Mouse (Mus musculus) midbrain, embryonic 14.5 days (tissue): ENCODE data around the gene Ttc21b. TPM values are rescaled to one million over a fixed set of nuclear protein-coding genes. Genes with fewer than 3 reads are reported as not detected.
A peak's percentile ranks its signal among the peaks of the same experiment; 100 is the strongest.

ENCODE experiments used
- ATAC-seq: fragments of 200-750 bp; cut with Nextera tagmentation; 2 replicates; pipeline ENCODE4 v1.8.0; 2017; ENCODE audit warnings: moderate number of reproducible peaks, moderate library complexity; ENCODE audit not compliant: low FRiP score, low TSS enrichment
- DNase-seq: peaks from one replicate; pipeline ENCODE4 v3.0.0-alpha.2; 2015
- H3K27ac ChIP-seq: fragments of 300-500 bp; sonication (generic); replicated peaks from 2 replicates; pipeline ENCODE4 v1.5.1; 2014; ENCODE audit warnings: mild to moderate bottlenecking, low read depth, low read length, moderate library complexity
- H3K27me3 ChIP-seq: fragments of 300-500 bp; sonication (generic); 2 replicates; pipeline ENCODE4 v1.6.1; 2014; ENCODE audit warnings: low read length, control low read depth, mixed read lengths; ENCODE audit not compliant: control insufficient read depth, insufficient read depth
- H3K36me3 ChIP-seq: fragments of 300-500 bp; sonication (generic); 2 replicates; pipeline ENCODE4 v1.6.1; 2014; ENCODE audit warnings: low read length, control low read depth; ENCODE audit not compliant: control insufficient read depth, insufficient read depth
- H3K4me1 ChIP-seq: fragments of 300-500 bp; sonication (generic); 2 replicates; pipeline ENCODE4 v1.6.1; 2014; ENCODE audit warnings: mild to moderate bottlenecking, antibody characterized with exemption, low read length, control low read depth; ENCODE audit not compliant: control insufficient read depth, insufficient read depth
- H3K4me2 ChIP-seq: fragments of 300-500 bp; sonication (generic); 2 replicates; pipeline ENCODE4 v1.6.1; 2014; ENCODE audit warnings: mild to moderate bottlenecking, low read length, moderate library complexity
- H3K4me3 ChIP-seq: fragments of 300-500 bp; sonication (generic); replicated peaks from 2 replicates; pipeline ENCODE4 v1.5.1; 2014; ENCODE audit warnings: low read depth, low read length
- H3K9ac ChIP-seq: fragments of 300-500 bp; sonication (generic); replicated peaks from 2 replicates; pipeline ENCODE4 v1.6.1; 2014; ENCODE audit warnings: mild to moderate bottlenecking, low read length, moderate library complexity
- H3K9me3 ChIP-seq: fragments of 300-500 bp; sonication (generic); 2 replicates; pipeline ENCODE4 v1.6.1; 2016; ENCODE audit warnings: low read length, control low read depth, mixed read lengths; ENCODE audit not compliant: control insufficient read depth
- WGBS: fragments of 180-500 bp; shearing (Covaris S2); extraction: QIAGEN DNeasy Blood & Tissue Kit; methylation state at CpG from one replicate; pipeline ENCODE4 v1.1.7; 2014; 5-methylcytosine and 5-hydroxymethylcytosine counted together
- polyA plus RNA-seq: library from polyadenylated mRNA; unstranded; fragments of >200 nt; fragmentation: Nextera tagmentation; extraction: Ambion mirVana; gene quantifications from 2 replicates; pipeline ENCODE4 v1.2.1, GENCODE M21; 2014

Gene Ttc21b
- 11.0 and 15.5 TPM in 2 replicates for polyA plus RNA-seq

DNA sequence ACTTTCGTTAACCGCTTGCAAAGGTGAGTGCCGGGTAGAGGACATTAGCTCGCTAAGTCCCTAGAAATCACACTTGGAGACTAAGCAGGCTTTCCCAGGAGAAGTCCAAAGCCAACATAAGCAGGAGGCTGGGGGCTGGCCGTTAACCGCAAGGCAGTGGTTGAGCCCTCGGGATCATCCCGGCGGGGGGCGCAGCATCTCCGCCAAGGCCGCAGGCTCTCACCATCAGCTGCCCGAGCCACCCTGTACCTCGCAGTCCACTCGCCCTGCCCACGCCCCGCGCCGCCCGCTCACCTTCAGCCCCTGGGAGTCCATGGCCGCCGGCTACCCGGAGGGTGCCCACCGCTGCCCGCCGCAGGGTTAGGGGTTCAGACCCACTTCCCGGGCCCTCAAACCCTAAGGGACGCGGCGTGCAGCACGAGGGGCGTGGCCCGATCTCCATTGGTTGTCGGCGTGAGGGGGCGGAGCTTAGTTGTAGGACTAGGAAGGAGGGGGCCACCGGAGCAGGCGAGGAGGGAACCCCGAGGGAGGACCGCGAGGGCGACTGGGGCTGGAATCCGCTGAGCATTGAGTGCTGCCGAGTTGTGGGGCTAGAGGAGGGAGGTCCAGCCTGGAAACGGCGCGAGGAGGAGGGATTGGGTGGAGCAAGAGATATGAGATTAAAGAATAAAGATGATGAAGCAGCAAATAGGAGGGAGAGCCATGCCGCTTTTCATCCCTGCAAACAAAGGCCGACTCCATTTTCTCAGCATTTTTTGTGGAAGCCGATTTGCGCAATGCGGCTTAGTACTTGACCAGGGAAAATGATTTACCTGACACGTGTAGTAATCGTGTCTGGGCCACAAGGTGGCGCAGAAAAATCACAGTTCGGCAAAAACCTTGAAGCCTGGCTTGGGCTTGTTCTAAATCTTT lies at the start of gene Ttc21b:
Gene Ttc21b, minus strand, starts transcription at position 398 of the 912 bp plus-strand sequence.
- no peaks in the 10 kb centered on the region for H3K9me3 ChIP-seq
- H3K27ac ChIP-seq: peak within 1 kb of the TSS; percentile 91
- peaks cover 12% of the 10 kb centered on the region; the same call in 1 of the 2 replicates for H3K4me1 ChIP-seq
- H3K36me3 ChIP-seq: peaks cover 7% of the 10 kb centered on the region
- DNase-seq: peak; percentile 99
- under 1% methylated on average over 56 of the region's 56 CpGs for WGBS
- ATAC-seq: peak; percentile 99
- H3K27me3 ChIP-seq: no peaks in the 10 kb centered on the region
- peak within 1 kb of the TSS; percentile 71 for H3K9ac ChIP-seq
- H3K4me2 ChIP-seq: peak within 1 kb of the TSS; percentile 58
- H3K4me3 ChIP-seq: peak within 1 kb of the TSS; percentile 64

DNA sequence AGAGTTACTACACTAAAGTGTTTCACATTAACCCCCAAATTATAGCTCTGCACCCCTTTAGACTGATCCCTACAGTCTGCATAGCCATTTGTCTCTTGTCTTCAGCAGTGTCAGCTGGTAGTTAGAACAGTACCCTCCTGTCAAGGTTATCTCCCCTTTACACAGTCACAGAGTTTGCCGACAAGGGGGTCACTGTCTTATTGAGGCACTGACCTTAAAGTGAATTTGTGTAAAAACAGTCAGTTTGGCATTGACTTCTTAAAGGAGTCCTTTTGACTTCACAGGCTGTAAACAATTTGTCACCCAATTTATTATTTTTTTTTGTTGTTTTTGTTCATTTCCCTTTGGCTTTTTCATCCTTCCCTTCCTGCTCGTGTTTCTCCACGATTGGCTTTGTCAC lies 16.1 kb upstream of the Ttc21b start:
- Histone ChIP-seq H3K4me2 (no peak overlapping the region), H3K9me3 (no peaks in the 10 kb centered on the region), H3K27ac (no peak overlapping the region), H3K9ac (no peak overlapping the region), H3K4me3 (no peak overlapping the region), H3K36me3 (0 out of 2 replicates have a peak, but pooled peaks cover 4% of the 10 kb centered on the region), H3K27me3 (no peaks in the 10 kb centered on the region), H3K4me1 (no peaks in the 10 kb centered on the region)
- DNase-seq (no peak), ATAC-seq (no peak)
- WGBS: 89% methylated on average over 3 of the region's 3 CpGs

DNA sequence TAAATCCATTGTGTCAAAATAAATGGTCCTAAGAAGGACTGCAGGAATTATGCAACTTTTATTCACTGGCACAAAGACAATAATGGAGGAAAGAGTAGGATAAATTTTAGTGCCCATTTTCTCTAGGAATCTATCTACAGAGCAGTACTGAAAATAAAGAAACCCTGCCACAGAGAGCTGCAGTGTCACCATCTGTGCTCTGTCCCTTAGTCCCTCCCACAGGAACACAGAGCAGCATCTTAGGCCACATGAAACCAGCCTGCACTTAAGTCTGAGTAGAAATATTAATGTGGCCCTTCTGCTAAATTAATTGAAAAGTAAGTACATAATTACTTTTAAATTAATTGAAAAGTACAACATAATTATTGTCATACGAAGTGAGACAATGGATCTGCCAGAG lies 12.4 kb downstream of the Ttc21b start:
- H3K4me1 ChIP-seq: no peaks in the 10 kb centered on the region
- H3K9me3 ChIP-seq: no peaks in the 10 kb centered on the region
- no peak for DNase-seq
- 83% methylated on average over 1 of the region's 1 CpGs for WGBS
- H3K4me2 ChIP-seq: no peak overlapping the region
- H3K9ac ChIP-seq: no peak overlapping the region
- no peak overlapping the region for H3K4me3 ChIP-seq
- no peaks in the 10 kb centered on the region for H3K27me3 ChIP-seq
- peaks cover 47% of the 10 kb centered on the region for H3K36me3 ChIP-seq
- no peak for ATAC-seq
- H3K27ac ChIP-seq: no peak overlapping the region

DNA sequence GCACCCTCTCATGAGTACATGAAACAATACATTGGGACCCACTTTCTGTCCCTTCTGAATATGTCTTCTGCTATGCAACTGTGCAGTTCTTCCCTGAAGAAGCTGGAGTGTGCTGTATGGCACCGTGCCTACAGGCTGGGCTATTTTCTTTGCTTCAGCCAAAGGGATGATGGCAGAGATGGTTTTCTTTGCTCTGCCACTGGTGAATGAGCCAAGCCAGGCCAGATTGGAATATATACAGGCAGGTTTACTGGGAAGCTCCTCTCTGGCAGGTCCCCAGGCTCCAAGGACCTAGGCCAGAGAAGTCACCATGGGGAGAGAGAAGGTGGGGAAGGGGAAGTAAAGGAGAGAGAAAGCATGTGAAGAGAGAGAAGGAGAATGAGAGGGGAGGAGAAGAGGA lies 16.1 kb downstream of the Ttc21b start:
- Histone ChIP-seq H3K9ac (no peak overlapping the region), H3K36me3 (peaks cover 39% of the 10 kb centered on the region), H3K27ac (no peak overlapping the region), H3K4me3 (no peak overlapping the region), H3K4me2 (no peak overlapping the region), H3K4me1 (no peaks in the 10 kb centered on the region), H3K9me3 (no peaks in the 10 kb centered on the region), H3K27me3 (no peaks in the 10 kb centered on the region)
- ATAC-seq (no peak), DNase-seq (no peak)
- WGBS: 95% methylated on average over 1 of the region's 1 CpGs

DNA sequence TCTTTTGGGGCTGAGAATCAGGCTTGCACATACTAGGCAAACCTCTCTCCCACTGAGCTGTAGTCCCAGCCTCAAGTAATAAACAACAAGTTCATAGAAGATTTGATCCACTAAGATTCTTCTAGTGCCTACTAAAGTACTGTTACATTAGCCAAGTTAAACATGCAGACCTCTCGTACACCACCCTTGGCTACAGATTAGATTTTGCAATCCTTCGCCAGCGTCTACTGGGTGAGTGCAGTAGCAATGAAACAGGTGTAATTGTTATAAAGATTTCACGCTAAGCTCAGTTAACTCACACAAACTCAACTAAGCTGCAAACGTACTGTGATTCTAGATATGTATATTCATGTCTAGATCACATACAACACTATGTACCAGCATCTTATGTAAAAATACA lies 17.5 kb downstream of the Ttc21b start:
- Histone ChIP-seq H3K4me2 (no peak overlapping the region), H3K36me3 (peaks cover 44% of the 10 kb centered on the region), H3K9me3 (no peaks in the 10 kb centered on the region), H3K27ac (no peak overlapping the region), H3K4me1 (no peaks in the 10 kb centered on the region), H3K4me3 (no peak overlapping the region), H3K27me3 (no peaks in the 10 kb centered on the region), H3K9ac (no peak overlapping the region)
- DNase-seq (no peak), ATAC-seq (no peak)
- WGBS: 92% methylated on average over 5 of the region's 5 CpGs

DNA sequence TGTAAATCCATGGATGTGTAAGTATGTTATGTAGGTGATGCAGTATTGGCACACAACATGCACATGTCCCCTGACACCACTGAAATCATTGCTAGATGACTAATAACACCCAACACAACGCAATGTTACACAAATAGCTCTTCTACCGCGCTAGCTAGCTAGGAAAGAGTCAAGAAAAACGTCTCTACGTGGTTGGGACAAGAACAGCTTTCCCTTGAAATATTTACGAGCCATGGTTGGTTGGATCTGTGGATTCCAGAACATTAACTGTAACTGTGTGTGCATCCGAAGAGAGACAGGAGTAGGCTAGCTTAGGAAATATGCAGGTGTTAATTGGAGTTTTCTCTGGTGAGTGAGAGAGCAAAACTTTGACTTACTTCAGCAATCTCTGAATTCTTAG lies 35.5 kb downstream of the Ttc21b start:
- 97% methylated on average over 7 of the region's 7 CpGs for WGBS
- no peaks in the 10 kb centered on the region for H3K4me1 ChIP-seq
- H3K36me3 ChIP-seq: peaks cover 39% of the 10 kb centered on the region
- H3K9ac ChIP-seq: no peak overlapping the region
- no peak overlapping the region for H3K4me2 ChIP-seq
- ATAC-seq: no peak
- DNase-seq: no peak
- no peaks in the 10 kb centered on the region for H3K9me3 ChIP-seq
- H3K27ac ChIP-seq: no peak overlapping the region
- no peaks in the 10 kb centered on the region for H3K27me3 ChIP-seq
- no peak overlapping the region for H3K4me3 ChIP-seq

DNA sequence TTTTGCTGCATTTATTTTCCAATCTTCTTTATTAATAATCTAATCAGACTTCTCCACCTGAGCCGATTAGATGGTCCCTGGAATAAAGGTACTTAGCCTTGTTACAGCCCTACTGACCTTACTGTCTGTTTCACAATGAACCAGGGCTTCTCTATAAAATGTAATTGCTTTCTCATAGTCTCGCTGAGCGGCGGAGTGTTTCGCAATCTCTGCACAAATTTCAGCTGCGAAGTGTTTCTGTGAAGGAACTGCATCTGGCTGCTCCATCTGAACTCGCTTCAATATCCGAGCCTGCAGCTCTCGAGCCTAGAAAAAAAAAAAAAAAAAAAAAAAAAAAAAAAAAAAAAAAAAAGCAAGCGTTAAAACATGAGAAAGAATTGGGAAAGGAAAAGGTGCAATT lies 46.5 kb downstream of the Ttc21b start:
- WGBS: 87% methylated on average over 10 of the region's 10 CpGs
- H3K4me3 ChIP-seq: no peak overlapping the region
- H3K4me1 ChIP-seq: no peaks in the 10 kb centered on the region
- H3K36me3 ChIP-seq: peaks cover 60% of the 10 kb centered on the region
- H3K9me3 ChIP-seq: no peaks in the 10 kb centered on the region
- no peak overlapping the region for H3K9ac ChIP-seq
- no peak overlapping the region for H3K27ac ChIP-seq
- H3K4me2 ChIP-seq: no peak overlapping the region
- H3K27me3 ChIP-seq: no peaks in the 10 kb centered on the region
- ATAC-seq (no peak), DNase-seq (no peak)

DNA sequence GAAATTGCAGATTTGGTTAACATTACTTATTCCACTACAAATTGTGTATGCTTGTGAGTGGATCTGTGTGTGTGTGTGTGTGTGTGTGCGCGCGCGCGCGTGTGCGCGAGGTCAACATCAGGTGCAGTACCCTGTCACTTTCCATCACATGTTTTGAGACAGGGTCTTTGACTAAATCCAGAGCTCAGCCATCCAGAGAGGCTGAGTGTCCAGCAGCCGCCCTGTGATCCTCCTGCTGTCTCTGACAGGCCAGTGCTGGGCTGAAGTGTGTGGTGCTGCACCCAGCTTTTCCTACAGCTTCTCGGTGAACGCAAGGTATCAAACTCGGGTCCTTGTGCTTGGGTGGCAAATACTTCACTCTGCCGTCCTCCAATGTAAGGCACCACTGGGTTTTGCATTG lies 47.1 kb downstream of the Ttc21b start:
- no peaks in the 10 kb centered on the region for H3K4me1 ChIP-seq
- H3K27me3 ChIP-seq: no peaks in the 10 kb centered on the region
- H3K9ac ChIP-seq: no peak overlapping the region
- WGBS: 97% methylated on average over 13 of the region's 13 CpGs
- H3K4me3 ChIP-seq: no peak overlapping the region
- H3K27ac ChIP-seq: no peak overlapping the region
- DNase-seq: no peak
- ATAC-seq: no peak
- H3K9me3 ChIP-seq: no peaks in the 10 kb centered on the region
- no peak overlapping the region for H3K4me2 ChIP-seq
- peaks cover 58% of the 10 kb centered on the region for H3K36me3 ChIP-seq

DNA sequence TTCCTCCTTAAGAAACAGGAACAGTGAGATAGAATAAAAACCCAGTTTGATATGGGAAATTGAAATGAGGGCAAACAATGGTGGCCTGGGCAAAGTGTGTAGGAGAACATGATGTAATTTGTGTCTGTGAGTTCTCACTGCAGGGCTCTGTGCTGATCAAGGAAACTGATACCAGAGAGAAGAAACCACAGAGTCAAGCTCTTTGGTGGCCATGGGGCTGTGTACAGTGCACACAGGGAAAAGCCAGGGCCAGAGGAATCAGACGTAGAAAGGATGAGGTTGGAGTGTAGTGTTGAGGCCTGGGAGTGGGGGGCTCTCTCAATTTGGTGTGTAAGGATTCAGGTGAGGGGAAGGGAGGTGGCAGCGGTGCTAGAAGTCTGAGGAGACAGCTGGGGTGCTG lies 49.6 kb downstream of the Ttc21b start:
- no peak overlapping the region for H3K4me3 ChIP-seq
- no peak overlapping the region for H3K27ac ChIP-seq
- 93% methylated on average over 2 of the region's 2 CpGs for WGBS
- ATAC-seq (no peak), DNase-seq (no peak)
- no peaks in the 10 kb centered on the region for H3K4me1 ChIP-seq
- no peak overlapping the region for H3K9ac ChIP-seq
- no peak overlapping the region for H3K4me2 ChIP-seq
- H3K9me3 ChIP-seq: no peaks in the 10 kb centered on the region
- H3K27me3 ChIP-seq: no peaks in the 10 kb centered on the region
- peaks cover 61% of the 10 kb centered on the region for H3K36me3 ChIP-seq
